Mouse (Mus musculus) cerebellum, adult 2 months (tissue): ENCODE data around the gene Gm48551.
A peak's percentile ranks its signal among the peaks of the same experiment; 100 is the strongest.

Source experiments
- CTCF ChIP-seq: fragments of 200-500 bp; IDR thresholded peaks from 2 replicates; pipeline ENCODE4 v1.5.1; 2011; ENCODE audit warnings: low read depth, mild to moderate bottlenecking, control low read depth, low read length, moderate library complexity, borderline replicate concordance; ENCODE audit not compliant: insufficient read depth
- POLR2A ChIP-seq: fragments of 200-500 bp; IDR thresholded peaks from 2 replicates; pipeline ENCODE4 v1.6.1; 2011; ENCODE audit warnings: low read length, control low read depth, borderline replicate concordance; ENCODE audit not compliant: insufficient read depth

GRCm38 (mm10) chr10:81407539-81408423 lies 23.5 kb downstream of the Gm48551 start:
- TF ChIP-seq POLR2A (0 out of 2 replicates have a peak, but pooled peaks have one; percentile 5), CTCF (no peak)
